Mouse (Mus musculus) ES-CJ7 (cell line): ENCODE measurements at regions not wholly inside any gene's neighbourhood (a gene's known extent, or its start where the extent isn't known, plus 50 kb on each side); places are given as distances from the start of the nearest gene placed in this dataset.

ENCODE experiments used
- DNase-seq: peaks from one replicate; pipeline ENCODE4 v3.0.0; 2011; ENCODE audit warnings: low read depth, low spot score

DNA sequence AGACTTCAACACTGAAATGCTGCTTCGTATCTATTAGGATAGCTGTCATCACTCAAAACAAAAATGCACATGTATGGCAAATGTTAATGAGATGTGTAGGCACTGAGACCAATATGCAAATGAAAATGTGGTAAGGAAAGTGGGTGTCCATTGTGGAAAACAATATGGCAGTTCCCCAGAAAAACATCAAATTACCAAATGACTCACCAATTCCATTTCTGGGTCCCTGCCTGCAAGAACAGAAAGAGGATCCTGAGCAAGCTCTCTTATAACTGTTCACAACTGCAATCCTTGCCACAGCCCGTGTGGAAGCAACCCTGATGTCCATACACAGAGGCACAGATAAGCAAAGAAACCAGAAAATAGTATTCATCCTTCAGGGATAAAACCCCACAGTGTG, 442.0 kb downstream of the Defb40 start:
- no peak for DNase-seq

DNA sequence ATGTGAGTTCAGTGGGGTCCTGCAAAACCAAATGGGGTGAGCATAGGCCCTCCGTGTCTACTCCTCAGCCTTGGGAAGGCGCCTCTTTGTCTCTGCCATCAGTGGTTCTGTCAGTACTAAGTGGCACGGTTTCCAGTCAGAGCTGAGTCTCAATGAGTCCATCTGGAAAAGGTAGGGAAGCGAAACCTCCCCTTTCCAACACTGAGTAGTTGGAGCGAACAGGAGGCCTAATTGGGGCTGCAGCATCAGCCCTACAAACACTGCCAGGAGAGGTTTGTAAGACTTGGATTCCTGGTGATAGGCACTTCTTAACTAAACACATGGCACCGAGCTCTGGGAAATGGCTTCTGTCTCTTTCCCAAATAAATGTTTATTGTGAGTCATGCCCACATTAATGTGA, 449.9 kb downstream of the Defb40 start:
- DNase-seq: no peak

DNA sequence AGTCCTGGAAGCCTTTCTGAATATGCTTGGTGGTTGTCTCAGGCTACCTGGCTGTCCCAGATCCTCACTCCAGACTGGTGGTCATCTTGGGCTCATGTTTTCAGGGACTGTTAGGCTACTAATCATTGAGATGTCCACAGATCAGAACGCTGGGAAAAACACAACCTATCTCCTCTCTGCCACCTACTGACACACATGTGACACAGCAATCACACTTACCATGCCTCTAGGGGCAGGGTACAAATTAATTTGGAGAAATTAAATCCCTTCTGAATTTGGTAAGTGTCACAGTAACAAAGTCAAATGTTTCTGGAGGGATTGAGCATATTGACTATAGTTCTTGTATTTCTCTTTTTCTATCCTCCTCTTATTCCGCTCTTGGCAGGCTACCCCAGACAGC, 465.6 kb downstream of the Defb40 start:
- peak; percentile 47 for DNase-seq

DNA sequence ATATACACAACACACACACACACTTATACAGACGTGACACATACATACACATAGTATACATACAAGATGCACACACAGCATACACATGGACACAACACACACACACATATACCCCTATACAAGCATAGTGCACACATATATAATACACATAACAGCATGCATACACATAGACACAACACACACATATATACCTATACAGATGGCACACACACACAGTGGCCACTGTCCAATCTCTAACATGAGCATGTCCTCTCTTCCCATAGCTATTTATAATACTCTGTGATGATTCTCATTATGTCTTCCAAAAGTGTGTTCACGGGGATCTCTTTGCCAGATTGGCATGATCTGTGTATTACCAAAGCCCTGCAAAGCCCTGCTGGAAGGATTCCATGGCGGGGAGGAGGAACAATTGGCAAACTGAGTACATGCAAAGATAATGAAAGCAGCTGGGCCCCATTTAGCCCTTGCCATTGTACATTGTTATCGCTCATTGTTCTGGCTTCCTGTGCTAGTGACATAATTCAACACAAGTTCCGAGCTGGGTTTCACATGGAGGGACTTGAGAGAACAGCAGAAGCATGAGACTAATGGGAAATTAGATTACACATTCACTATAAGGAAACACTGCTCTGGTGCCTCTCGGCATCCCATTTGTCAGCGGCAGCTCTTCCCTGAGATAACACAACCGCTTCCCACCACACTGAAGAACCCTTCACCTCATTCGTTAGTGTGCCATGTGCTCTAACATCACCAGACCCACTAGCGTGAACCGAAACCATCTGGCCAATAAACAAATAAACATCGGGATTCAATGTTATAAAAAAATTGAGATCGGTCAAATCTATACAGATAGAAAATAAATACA, 471.7 kb downstream of the Defb40 start:
- DNase-seq: no peak

DNA sequence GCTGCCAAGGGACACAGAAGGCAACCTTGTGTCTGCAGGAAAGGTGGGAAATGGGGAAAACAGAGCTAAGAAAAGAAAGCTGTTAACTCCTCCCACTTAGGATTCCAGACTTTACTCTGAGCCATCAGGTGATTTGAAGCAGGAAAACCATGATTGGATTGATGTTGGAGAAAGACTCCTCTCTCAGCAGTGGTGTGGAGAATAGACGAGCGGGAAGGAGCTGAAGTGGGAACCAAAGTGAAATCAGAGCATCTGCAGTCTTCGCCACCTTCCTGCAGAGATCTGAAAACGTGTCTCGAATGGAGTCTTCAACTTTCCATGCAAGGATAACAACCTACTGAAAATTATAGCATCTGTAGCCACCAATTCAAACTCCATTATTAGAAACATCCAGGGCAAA, 487.4 kb downstream of the Defb40 start:
- DNase-seq: no peak

DNA sequence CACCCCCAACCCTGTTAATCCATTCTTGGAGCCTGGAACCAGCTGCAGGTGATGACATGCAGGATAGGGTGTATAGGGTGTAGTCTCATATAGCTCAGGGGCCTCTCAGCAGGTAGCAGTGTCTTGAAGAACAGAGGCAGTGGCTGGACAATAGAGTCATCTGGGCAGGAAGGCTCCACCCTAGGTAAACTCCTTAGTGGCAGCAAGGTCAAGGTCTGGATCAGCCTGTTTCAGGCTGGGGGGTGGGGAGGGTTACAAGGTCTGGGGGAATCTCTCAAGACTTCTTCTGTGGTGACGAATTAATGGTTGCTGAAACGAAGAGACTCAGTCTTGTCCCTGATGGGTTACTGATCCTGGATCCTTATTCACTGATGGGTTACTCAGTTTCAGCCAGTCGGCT, 498.0 kb downstream of the Defb40 start:
- peak; percentile 100 for DNase-seq

DNA sequence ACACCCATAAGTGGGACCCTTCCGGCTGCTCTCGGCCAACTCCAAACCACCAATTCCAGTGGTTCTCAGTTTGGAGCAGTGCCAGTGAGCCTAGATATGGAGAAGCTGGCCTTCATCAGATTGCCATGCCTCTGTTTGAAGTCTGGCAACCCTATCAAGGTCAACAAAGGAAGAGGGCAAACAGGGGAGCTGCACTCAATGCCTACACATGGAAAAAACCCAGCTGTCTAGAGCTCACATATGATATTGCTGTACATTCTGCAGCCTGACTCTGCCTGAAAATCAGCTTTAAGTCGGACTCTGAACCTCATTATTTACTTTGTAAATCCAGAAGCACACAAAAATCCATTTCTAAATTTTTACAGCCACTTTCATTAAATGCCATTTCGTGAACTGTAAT, 499.9 kb downstream of the Defb40 start:
- DNase-seq: no peak

DNA sequence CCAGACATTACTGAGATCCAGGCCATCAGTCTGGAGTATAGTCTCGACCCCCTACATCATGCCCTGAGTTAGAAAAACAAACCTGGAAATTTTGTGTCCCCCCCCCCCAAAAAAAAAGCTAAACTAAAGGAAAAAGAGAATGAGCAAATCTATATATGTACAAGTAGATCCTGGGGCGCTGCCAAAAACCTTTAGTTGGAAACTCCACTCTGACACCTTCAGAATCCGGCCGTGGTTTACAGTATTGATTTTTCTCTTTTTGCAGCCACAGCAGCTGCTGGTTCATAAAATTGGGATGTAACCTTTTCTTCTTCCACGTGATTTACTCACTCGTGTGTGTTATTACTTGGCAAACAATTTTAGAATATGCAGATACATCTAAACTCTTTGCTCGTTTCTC, 510.5 kb downstream of the Defb40 start:
- DNase-seq: no peak

DNA sequence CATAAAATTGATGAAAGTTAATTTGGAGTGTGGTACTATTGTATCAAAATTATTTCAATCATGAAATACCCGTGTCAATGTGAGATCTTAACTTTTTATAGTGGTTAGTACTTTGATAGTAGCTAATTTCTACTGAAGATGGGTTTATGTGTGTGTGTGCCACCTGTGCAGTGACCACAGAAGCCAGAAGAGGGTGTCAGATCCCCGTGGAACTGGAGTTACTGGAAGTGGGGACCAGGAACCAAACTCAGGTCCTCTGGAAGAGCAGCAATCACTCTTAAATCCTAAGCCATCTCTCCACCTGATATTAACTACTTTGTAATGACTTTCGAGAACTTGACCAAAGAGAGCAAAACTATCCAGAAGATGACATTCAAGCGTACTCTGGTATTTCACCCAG, 517.4 kb downstream of the Defb40 start:
- DNase-seq: peak; percentile 77

DNA sequence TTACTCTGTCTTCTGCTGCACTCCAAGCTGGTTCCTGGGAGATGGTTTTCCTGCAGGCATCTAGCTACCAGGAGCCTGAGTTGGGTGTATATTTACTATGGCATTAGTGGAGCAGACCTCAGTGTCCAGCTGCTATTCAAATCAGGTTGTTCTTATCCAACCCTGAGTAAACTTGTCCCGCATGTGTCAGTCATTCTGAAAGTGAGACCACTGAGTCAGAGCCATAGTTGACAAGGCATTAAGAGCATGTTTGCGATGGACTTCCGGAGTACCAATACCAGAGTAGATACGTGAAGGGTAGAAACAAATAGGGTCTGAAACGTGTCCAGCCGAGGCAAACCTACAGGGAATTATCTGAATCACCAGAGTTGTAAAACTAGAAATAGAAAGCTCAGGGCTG, 520.6 kb downstream of the Defb40 start:
- DNase-seq: no peak

DNA sequence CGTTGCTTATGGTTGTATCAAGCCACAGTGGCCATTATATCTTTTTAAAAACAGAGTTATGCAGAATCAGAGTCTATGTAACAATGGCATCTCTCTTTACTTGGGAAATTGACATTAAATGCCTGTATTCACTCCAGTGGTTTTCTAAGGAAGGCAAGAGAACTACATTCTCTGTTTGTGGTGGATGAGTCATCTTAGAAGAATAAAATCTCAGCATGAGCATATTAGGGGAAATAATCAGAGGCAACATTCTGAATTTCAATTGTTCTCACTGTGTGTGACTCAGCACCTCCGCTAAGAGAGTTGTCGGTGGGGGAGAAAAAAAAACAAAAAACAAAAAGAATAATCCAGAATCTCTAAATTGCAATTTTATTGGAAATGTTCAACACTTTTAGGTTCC, 529.0 kb downstream of the Defb40 start:
- DNase-seq: no peak

DNA sequence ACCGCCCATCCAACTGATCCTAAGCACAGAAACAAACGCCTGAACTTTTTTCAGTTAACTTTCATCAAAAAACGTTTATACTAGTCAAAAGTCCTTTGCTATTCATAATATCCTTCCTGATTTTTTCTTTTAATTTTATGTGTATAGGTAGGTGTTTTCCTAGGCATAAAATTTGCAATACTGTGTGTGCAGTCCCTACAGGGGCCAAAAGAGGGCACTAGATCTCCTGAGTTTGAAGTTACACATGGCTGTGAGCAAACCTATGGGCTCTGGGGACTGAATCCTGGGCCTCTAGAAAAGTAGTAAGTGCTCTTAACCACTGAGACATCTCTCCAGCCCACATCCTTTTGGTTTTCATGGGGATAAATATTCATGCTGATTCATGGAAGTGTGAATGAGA, 535.8 kb downstream of the Defb40 start:
- peak; percentile 49 for DNase-seq

DNA sequence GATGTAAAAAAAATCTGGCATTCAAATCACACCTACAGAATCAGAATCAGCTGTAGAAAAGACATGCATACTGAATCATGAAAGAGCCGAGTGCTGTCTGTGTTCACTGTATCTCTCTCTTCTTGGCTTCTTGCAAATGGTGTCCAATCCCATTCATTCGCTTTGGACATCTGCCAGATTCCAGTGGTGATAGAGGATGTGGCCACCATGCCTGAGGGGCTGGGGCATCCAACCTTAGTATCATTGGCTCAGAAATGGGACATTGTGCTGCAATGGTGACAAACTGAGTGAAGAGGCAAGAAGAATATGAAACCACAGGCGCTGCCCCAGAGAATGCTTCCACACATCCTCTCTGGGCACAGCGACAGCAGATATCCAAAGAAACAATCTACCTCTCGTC, 555.2 kb downstream of the Defb40 start:
- no peak for DNase-seq

DNA sequence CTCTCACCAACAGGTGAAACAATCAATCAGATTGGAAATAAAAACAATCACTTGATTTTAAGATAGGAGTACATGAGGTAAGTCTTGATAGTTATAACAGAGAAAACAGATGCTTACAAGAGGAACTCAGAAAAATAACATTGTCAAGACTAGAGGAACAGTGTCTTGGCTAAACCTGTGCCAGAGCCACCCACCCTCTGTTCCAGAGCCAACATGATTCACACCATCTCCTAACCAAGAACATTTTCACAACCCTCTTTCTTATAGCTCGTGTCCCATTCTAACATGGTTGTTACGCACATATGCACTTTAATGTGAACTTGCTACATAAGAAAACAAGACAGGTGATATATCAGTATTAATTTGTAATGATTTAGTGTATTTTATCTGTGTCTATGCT, 565.6 kb downstream of the Defb40 start:
- DNase-seq: no peak

DNA sequence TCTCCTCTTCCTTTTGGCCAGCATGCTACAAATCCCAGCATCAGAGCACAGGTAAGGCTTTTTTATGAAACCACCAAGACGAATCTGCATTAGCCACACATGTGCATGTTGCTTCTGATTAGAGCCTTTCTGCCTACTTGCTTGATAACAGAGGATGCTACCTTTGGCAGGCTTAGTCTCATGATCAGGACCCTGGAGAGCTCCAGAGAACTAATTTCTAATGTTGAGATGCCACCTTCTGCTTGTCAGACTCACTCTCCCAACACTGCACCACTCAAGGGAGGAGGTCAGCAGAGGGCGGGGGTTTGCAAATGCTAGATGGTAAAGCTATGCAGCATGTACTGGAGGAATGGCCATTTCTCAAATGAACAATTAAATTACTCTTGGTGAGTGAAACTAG, 571.6 kb downstream of the Defb40 start:
- peak; percentile 57 for DNase-seq

DNA sequence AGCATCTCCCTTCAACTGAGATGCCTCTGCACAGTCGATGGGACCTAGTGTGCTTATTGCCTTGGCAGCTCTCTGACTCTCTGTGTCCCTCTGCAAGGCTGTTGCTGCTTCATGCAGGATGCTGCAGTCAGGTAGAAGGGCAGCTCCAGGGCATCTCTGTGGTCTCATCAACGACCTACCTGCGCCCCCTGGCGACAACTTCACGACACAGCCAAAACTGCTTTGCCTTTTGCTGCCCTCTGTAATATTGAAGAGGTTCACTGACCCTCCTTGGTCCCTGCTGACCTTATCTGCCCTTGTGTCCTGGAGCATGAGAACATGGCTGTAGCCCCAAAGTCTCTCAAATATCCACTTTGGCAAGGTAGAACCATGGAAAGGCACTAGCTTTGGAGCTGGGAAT, 589.7 kb downstream of the Defb40 start:
- peak; percentile 75 for DNase-seq

DNA sequence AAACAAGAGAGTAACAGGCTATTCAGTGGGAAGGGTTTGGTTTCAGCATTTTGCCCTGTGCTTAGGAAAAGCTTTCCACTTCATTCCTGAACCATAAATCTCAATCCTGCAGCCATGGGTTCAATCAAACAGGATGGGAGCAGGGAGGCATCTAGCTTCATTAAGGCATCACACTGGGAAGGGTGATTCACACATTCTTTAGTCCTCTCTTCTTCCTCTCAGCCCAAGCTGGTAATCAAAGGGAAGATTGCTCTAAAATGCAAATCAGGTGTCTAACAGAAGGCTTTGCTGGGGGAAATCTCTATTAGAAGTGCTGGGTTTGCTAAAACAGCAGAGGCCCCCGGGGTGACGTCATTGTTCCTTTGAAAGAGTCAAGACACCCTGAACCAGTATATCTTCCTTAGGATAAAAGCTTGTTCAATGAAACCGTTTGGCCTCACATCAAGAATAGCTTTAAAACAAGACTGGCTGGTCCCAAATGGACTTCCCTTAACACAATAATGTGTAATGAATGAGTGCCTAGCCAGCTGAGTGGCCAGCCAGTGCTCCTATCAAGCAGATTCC, 596.4 kb downstream of the Defb40 start:
- DNase-seq: no peak

DNA sequence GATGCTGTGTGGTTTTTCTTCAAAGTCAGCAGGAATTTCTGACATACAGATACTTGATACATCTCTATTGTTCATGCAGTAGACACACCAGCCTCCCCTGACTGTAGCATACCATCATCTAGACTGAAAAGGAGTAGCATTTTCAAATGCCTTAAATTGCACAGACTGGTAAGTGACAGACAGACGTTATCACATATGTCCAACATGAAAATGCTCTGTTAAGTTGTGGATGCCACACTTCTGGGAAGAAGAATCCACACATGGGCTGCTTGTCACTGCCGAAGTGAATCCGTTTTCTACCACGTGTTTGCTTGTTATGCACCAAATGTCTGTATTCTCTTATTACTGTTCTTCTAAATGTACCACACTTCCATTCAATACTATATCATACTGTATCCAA, 629.3 kb downstream of the Defb40 start:
- no peak for DNase-seq

DNA sequence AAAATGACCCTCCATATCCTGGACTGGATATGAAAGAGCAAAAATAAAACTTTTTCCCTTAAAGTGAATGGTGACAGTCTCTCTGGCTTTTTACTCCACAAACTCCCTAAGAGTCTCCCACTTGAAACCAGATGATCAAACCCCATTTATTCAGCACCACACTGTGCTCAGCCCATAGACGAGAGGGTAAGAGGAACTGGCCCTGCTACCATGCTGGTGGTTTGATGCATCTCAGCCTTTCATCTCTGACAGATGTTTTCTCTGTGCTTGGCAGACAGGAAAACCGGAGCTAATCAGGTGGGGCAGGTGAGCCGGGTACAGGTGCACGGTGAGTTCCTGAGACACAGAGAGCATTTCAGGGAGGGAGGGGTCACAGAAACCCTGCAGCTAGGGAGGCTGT, 631.8 kb downstream of the Defb40 start:
- DNase-seq: no peak

DNA sequence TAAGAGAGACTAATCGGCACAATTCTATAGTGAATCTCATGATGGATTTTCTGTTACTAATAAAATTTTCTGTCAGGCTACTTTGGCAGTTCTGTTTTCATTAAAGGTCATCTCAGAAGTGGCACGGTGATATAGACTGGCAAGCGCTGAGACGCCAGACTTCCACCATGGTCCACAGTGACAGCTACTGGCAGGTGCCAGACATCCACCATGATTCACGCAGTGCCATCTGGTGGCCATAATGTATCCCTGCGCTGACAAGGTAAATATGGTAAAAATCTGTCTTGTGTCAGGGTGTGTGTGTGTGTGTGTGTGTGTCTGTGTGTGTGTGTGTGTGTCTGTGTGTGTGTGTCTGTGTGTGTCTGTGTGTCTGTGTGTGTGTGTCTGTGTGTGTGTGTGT, 632.7 kb downstream of the Defb40 start:
- peak; percentile 72 for DNase-seq

DNA sequence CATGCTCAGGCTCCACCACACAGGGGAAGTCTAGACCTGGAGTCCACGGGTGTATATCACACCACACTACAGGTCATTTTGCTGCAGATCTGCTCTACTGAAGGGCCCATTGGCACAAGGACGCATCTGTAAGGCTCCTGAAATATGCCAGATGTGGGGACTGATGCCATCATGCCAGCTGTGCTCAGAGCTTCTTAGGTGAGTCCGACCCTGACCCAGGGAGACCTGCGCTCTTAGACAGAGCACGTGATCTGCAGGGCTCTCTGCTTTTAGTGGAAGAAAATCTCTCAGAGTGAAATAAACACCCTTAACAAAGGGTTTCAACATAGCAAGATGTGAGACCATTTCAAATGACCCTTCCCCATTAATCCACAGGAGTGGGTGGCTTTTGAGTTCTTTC, 633.2 kb downstream of the Defb40 start:
- DNase-seq: no peak

DNA sequence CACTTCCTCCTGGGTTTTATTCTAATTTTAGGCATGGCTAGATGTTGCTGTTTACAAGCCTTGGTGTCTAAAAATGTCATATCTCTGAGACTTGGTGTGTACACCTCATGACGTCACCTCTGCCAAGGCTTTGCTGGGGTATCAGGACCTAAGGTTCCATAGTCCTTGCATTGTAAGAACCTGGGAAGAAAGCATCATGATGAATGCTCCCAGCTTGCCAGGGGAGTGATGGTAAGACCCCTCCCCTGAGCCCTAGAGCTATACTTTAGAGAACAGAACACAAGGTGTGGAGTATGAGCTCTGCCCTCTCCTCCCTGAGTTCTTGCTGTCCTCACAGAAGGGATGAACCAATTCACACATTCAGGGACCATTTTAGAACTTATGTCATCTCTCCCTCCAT, 642.5 kb downstream of the Defb40 start:
- DNase-seq: no peak

DNA sequence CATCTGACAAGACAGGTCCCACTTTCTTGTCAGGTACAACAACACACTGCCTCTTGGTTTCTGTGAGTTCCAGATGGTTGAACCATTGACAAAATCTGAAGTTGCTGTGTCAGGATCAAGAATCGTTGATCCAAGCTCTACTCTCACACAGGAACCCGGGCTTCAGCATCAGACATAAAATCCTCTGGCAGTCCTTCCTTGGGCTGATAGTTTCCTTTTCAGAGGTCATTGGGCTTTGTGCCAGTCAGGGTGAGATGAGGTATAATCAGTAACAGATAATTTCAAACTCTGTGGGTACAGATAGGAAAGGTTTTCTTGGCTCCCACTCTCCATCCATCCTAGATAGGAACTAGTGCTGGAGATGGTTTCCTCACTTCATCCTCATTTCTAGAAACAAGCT, 649.5 kb downstream of the Defb40 start:
- DNase-seq: no peak

DNA sequence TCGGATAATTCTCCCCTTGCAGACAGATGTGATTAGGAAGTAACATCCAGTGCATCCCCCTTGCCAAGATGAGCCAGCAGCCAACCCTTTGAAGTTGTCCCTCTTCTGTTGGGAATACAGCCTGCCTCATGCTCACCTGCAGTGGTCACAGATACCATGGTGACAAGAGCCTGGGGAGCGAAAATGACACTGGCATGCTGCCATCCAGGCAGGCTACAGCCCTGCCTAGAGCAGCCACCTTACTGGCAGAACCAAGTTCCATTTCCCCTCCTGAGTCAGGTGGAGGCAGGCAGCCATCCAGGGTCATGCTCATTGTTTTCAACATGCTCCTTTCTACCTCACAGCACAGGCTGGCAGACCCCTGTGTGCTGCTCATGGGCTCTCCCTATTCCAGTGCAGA, 661.6 kb downstream of the Defb40 start:
- no peak for DNase-seq
